Mouse (Mus musculus): ENCODE measurements around the gene Med15. TPM values are rescaled to one million over a fixed set of nuclear protein-coding genes. Genes with fewer than 3 reads are reported as not detected.
A peak's percentile ranks its signal among the peaks of the same experiment; 100 is the strongest.
"Not testable (repeated sequence)": the region's sequence is repeated elsewhere in the genome, so short reads cannot be mapped to it uniquely, and the experiment has no call there.

Gene Med15
- total RNA-seq, 1 experiment from 2014 or later: 55.5 TPM

GRCm38 (mm10) chr16:17633481-17634181 lies 99.1 kb downstream of the Med15 start:
- no peak for ATAC-seq (replicated peaks; ENCODE audit: insufficient number of reproducible peaks, low FRiP score, low TSS enrichment, poor library complexity, severe bottlenecking)

GRCm38 (mm10) chr16:17632580-17632979 lies 100.1 kb downstream of the Med15 start:
- ATAC-seq (replicated peaks; ENCODE audit: insufficient number of reproducible peaks, low FRiP score, low TSS enrichment, poor library complexity, severe bottlenecking): no peak

GRCm38 (mm10) chr16:17626269-17626555 lies 106.5 kb downstream of the Med15 start:
- no peak for ATAC-seq (replicated peaks; ENCODE audit: insufficient number of reproducible peaks, low FRiP score, low TSS enrichment, poor library complexity, severe bottlenecking)

- no peak for ATAC-seq (replicated peaks; ENCODE audit: insufficient number of reproducible peaks, low FRiP score, low TSS enrichment, poor library complexity, severe bottlenecking)
Observed at GRCm38 (mm10) chr16:17625488-17626268, 107.0 kb downstream of the Med15 start.

DNA sequence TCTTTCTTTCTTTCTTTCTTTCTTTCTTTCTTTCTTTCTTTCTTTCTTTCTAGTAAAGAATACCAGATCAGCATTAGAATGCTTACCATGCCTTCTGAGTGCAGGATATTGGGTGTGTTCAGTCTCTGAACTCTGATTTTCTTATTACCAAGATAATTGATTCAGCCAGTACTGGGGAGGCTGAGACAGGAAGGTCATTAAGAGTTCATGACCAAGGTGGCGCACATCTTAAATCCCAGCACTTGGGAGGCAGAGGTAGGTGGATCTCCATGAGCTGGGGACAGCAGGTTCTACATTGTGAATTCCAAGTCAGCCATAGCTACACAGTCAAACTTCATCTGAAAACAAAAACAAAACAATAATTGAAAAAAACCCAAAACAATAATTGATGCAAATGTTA lies 110.8 kb downstream of the Med15 start:
- no peak for ATAC-seq (replicated peaks; ENCODE audit: insufficient number of reproducible peaks, low FRiP score, low TSS enrichment, poor library complexity, severe bottlenecking)

- peak; percentile 88 for ATAC-seq (replicated peaks; ENCODE audit: insufficient number of reproducible peaks, low FRiP score, low TSS enrichment, poor library complexity, severe bottlenecking)
Observed at GRCm38 (mm10) chr16:17619198-17620105, 113.2 kb downstream of the Med15 start, which contains the start of gene Smpd4. Gene Smpd4, plus strand, starts transcription at chr16:17619354.

DNA sequence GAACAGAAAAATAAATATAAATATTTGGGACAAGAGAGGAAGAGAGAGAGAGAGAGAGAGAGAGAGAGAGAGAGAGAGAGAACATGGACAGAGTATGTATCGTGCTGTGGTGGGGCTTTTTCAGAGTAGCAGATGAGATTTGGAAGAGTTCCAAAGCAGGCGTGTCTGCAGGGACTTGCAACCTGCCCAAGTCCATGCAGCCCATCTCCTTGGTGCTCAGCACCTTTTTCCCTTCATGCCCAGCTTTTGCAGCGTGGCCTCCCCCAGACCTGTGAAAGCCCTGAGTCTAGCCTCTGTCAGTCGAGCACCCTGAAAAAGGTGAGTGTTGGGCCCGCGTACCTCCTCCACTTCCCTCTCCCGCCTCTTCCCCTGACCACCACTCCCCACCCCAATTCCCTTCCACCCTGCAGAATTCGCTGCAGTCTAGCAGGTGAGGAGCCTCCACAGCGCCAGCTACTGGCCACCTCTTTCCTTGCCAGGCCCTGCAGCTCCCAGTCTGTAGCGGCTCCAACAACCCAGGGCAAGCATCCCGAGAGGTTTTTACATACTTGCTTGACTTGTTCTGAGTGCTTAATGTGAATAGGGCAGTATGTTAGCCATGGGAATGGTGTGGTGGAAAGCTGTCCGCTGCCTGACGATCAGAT lies 114.6 kb downstream of the Med15 start:
- ATAC-seq (replicated peaks; ENCODE audit: insufficient number of reproducible peaks, low FRiP score, low TSS enrichment, poor library complexity, severe bottlenecking): peak; percentile 51; the same call in 1 of the 2 replicates

DNA sequence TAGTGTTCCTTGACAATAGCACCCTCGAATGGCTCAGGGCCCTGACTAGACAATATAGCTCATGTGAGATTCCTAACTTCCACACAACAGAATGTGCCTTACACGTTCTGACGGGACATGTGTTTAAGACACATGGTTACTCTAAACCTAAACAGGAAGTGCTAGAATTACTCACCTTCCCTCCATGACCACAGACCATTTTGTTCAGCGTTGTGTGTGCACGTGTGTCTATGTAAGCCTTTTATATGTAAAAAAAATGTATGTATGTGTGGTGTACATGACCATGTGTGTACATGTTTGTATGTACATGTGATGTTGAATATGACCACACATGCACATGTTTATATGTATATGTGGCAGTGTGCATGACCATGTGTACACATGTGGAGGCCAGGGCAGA lies 116.5 kb downstream of the Med15 start:
- ATAC-seq (replicated peaks; ENCODE audit: insufficient number of reproducible peaks, low FRiP score, low TSS enrichment, poor library complexity, severe bottlenecking): no peak

DNA sequence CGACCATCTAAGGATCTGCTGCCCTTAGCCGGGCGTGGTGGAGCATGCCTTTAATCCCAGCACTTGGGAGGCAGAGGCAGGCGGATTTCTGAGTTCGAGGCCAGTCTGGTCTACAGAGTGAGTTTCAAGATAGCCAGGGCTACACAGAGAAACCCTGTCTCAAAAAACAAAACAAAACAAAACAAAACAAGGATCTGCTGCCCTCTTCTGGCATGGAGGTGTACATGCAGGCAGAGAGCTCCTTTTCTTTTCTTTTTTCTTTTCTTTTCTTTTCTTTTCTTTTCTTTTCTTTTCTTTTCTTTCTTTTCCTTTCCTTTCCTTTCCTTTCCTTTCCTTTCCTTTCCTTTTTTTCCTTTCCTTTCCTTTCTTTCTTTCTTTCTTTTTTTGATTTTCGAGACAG lies 118.0 kb downstream of the Med15 start:
- not testable (repeated sequence) for ATAC-seq (replicated peaks; ENCODE audit: insufficient number of reproducible peaks, low FRiP score, low TSS enrichment, poor library complexity, severe bottlenecking)

- ATAC-seq (replicated peaks; ENCODE audit: insufficient number of reproducible peaks, low FRiP score, low TSS enrichment, poor library complexity, severe bottlenecking): no peak
Observed at GRCm38 (mm10) chr16:17611383-17611782, 121.3 kb downstream of the Med15 start.

DNA sequence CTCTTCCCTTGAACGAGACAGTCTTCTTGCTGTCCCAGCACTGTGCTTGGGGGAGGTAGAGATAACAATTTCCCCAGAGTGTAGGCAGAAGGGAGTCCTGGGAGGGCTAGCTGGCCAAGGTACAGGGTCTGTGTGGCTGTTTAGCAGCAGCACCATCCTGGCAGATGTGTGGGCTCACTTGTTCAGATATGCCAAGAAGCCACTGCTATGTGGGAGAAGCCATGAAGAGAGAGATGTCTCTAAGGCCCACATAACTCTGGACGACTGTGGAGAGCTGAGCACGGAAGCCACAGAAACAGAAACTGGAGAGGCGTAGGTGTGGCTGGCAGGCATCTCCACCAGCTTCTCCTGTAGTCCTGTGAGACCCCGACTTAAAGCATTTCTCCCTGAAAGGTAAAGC lies 127.0 kb downstream of the Med15 start:
- ATAC-seq (replicated peaks; ENCODE audit: insufficient number of reproducible peaks, low FRiP score, low TSS enrichment, poor library complexity, severe bottlenecking): no peak

- ATAC-seq (replicated peaks; ENCODE audit: insufficient number of reproducible peaks, low FRiP score, low TSS enrichment, poor library complexity, severe bottlenecking): no peak
Observed at GRCm38 (mm10) chr16:17604941-17605340, 127.8 kb downstream of the Med15 start.

Other genes with a start within 250 kb of the Med15 start
- not detected in 3 replicates for gene Aifm3, start 243.3 kb downstream of the Med15 start, total RNA-seq (2017)
- gene Lztr1, start 224.2 kb downstream of the Med15 start, total RNA-seq (2017): 31.4 to 51.0 TPM (median 39.1 TPM) in 3 replicates
- 9.9 to 29.7 TPM (median 10.0 TPM) in 3 replicates for gene Thap7, start 201.8 kb downstream of the Med15 start, total RNA-seq (2017)
- gene Lrrc74b, start 171.6 kb downstream of the Med15 start, total RNA-seq (2017): 0.75 TPM in 1 of 3 replicates, not detected in the others
- not detected in 3 replicates for gene P2rx6, start 171.0 kb downstream of the Med15 start, total RNA-seq (2017)
- gene Slc7a4, start 149.7 kb downstream of the Med15 start, total RNA-seq (2017): 0.32 TPM in 1 of 3 replicates, not detected in the others
- gene Smpd4, start 113.5 kb downstream of the Med15 start, total RNA-seq (2017): 10.3 to 29.4 TPM (median 12.7 TPM) in 3 replicates
- gene Ccdc74a, start 86.4 kb downstream of the Med15 start, total RNA-seq (2017): not detected in 3 replicates
- 5.0 to 8.2 TPM (median 6.7 TPM) in 3 replicates for gene Klhl22, start 26.7 kb upstream of the Med15 start, total RNA-seq (2017)
- 0.19 to 0.21 TPM in 2 of 3 replicates, not detected in the other for gene Scarf2, start 64.4 kb upstream of the Med15 start, total RNA-seq (2017)
- not detected in 3 replicates for gene B830017H08Rik, start 100.2 kb upstream of the Med15 start, total RNA-seq (2017)
- 0.43 to 7.7 TPM (median 6.5 TPM) in 3 replicates for gene Car15, start 105.5 kb upstream of the Med15 start, total RNA-seq (2017)
- 2.1 to 2.9 TPM (median 2.5 TPM) in 3 replicates for gene Gm20518, start 158.8 kb upstream of the Med15 start, total RNA-seq (2017)
- gene Tssk1, start 161.3 kb upstream of the Med15 start, total RNA-seq (2017): 0.67 TPM in 1 of 3 replicates, not detected in the others
- 24.9 to 38.2 TPM (median 37.0 TPM) in 3 replicates for gene Dgcr2, start 165.7 kb upstream of the Med15 start, total RNA-seq (2017)
- 2.2 TPM in 1 of 3 replicates, not detected in the others for gene Tssk2, start 165.7 kb upstream of the Med15 start, total RNA-seq (2017)
- 35.2 to 48.5 TPM (median 39.7 TPM) in 3 replicates for gene Ess2, start 178.5 kb upstream of the Med15 start, total RNA-seq (2017)
- not detected in 3 replicates for gene Gsc2, start 182.2 kb upstream of the Med15 start, total RNA-seq (2017)
- gene Slc25a1, start 195.3 kb upstream of the Med15 start, total RNA-seq (2017): 28.5 to 36.6 TPM (median 33.8 TPM) in 3 replicates
- not detected in 3 replicates for gene Vpreb2, start 247.5 kb upstream of the Med15 start, total RNA-seq (2017)